Mouse (Mus musculus) E14TG2a.4 (cell line): ENCODE data around the gene H2afy2.

Source experiments
- CTCF ChIP-seq: conservative IDR thresholded peaks from 2 replicates; pipeline ENCODE4 v1.5.1; 2014; ENCODE audit warnings: low read length
- NANOG ChIP-seq: IDR thresholded peaks from 2 replicates; pipeline ENCODE4 v1.6.1; 2014; ENCODE audit warnings: borderline replicate concordance, low read length, mixed read lengths

DNA sequence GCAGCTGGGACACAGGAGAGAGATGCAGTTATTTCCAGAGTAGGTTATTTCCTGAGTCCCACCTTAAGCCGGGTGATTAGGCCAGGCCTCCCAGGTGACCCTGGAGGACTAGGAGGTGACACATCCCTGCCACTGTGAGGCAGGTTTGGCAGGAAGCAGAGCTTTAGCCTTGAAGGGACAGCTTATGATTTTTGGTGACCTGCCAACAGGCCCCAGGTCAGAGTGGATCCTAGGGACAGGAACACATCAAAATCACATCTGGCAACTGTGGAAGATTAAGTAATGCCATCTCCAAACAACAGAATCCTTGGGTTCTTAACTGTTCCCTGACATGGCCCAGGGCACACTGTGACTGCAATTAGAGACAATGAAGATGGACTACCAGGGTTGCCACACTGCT, 42.6 kb downstream of the H2afy2 start:
- no peak for TF ChIP-seq CTCF
- no peak for TF ChIP-seq NANOG
